9 mouse cellular contexts compared by ENCODE assay signal in genomic region chr15:59822995-59823681, GRCm38 (mm10).
DNase-seq lines count a peak whose midpoint lies in the region; ATAC-seq and TF ChIP-seq lines count a peak whose summit lies in the region.
"Had no signal": no experiment of that assay in that cellular context is flagged by ENCODE, and none has a peak within 500 bp of the region (broad histone marks: within the 10 kb centered on the region; RNA-seq: fewer than 3 reads in every experiment).

No protein-coding gene starts in this region.

- peak overlapping the region; percentile 46 for H3K9ac ChIP-seq in heart, embryonic 11.5 days (ENCODE audit: low read depth, low read length)
- no peak overlapping the region for H3K9ac ChIP-seq in kidney, postnatal 0 days (ENCODE audit: low read depth, low read length)
- H3K9ac ChIP-seq: liver, embryonic 14.5 days had no signal

- peak overlapping the region; percentile 70 for H3K27ac ChIP-seq in heart, embryonic 11.5 days (ENCODE audit: low read depth, low read length)
- H3K27ac ChIP-seq in kidney, postnatal 0 days = peak overlapping the region; percentile 64
- H3K27ac ChIP-seq: liver, embryonic 14.5 days had no signal

- no peak overlapping the region for H3ac ChIP-seq in myocyte (ENCODE audit: control insufficient read depth, insufficient read length)

- no peaks in the 10 kb centered on the region; the same call in 1 of the 2 replicates for H3K27me3 ChIP-seq in heart, embryonic 11.5 days (ENCODE audit: control insufficient read depth, insufficient read depth, low read length)
- H3K27me3 ChIP-seq in kidney, postnatal 0 days (ENCODE audit: insufficient read depth, low read length) = no peaks in the 10 kb centered on the region
- no peaks in the 10 kb centered on the region for H3K27me3 ChIP-seq in myocyte (ENCODE audit: control insufficient read depth, insufficient read depth, insufficient read length)

- no peaks in the 10 kb centered on the region for H3K79me2 ChIP-seq in myocyte (ENCODE audit: control insufficient read depth, insufficient read depth)

- no peak; the same call in 1 of the 2 replicates for ATAC-seq in heart, embryonic 11.5 days (replicated peaks; ENCODE audit: insufficient number of reproducible peaks, low FRiP score, low TSS enrichment)
- peak; percentile 64 for ATAC-seq in kidney, postnatal 0 days (replicated peaks; ENCODE audit: low FRiP score, low read depth)

- peak; percentile 7 for TF ChIP-seq POLR2A in myocyte (IDR thresholded peaks at IDR 0.05; ENCODE audit: insufficient read length, low read depth)

- TF ChIP-seq CTCF in kidney, postnatal 0 days (IDR thresholded peaks at IDR 0.05; ENCODE audit: low read depth) = no peak; the same call in 1 of the 2 replicates

- H3K9me3 ChIP-seq in heart, embryonic 11.5 days (replicated peaks; ENCODE audit: control insufficient read depth, low read length) = no peaks in the 10 kb centered on the region
- no peaks in the 10 kb centered on the region for H3K9me3 ChIP-seq in kidney, postnatal 0 days (replicated peaks; ENCODE audit: low read length)

- H3K4me3 ChIP-seq in heart, embryonic 11.5 days (ENCODE audit: low read depth, low read length) = no peak overlapping the region
- no peak overlapping the region for H3K4me3 ChIP-seq in kidney, postnatal 0 days (replicated peaks; ENCODE audit: low read depth, low read length)
- no peak overlapping the region for H3K4me3 ChIP-seq in myocyte

- H3K4me1 ChIP-seq in heart, embryonic 11.5 days (ENCODE audit: control insufficient read depth, insufficient read depth, low read length) = peaks cover 10% of the 10 kb centered on the region
- H3K4me1 ChIP-seq in kidney, postnatal 0 days (replicated peaks; ENCODE audit: insufficient read depth, low read length) = peaks cover 14% of the 10 kb centered on the region

- WGBS in heart, embryonic 11.5 days (ENCODE audit: insufficient replicate concordance) = 63% methylated on average over 3 of the region's 3 CpGs
- WGBS in kidney, postnatal 0 days = 43% methylated on average over 3 of the region's 3 CpGs

- no peak overlapping the region for H3K4me2 ChIP-seq in heart, embryonic 11.5 days
- no peak overlapping the region for H3K4me2 ChIP-seq in kidney, postnatal 0 days (ENCODE audit: low read length)
- peak overlapping the region; percentile 58 for H3K4me2 ChIP-seq in myocyte (ENCODE audit: low read depth)

- H3K36me3 ChIP-seq in heart, embryonic 11.5 days (ENCODE audit: control insufficient read depth, insufficient read depth, low read length) = no peaks in the 10 kb centered on the region
- no peaks in the 10 kb centered on the region for H3K36me3 ChIP-seq in kidney, postnatal 0 days (ENCODE audit: insufficient read depth, low read length)
- H3K36me3 ChIP-seq in myocyte (ENCODE audit: control insufficient read depth, insufficient read depth) = no peaks in the 10 kb centered on the region

- no peak for DNase-seq in heart, postnatal 4 days
- peak; percentile 28 for DNase-seq in adrenal gland, adult 8-10 months
- DNase-seq in kidney, postnatal 0 days (ENCODE audit: low spot score) = peak; percentile 68
- no peak for DNase-seq in cerebellum, postnatal 36 days
- DNase-seq in embryo, embryonic 10 days (ENCODE audit: low spot score) = no peak
- no peak for DNase-seq in cerebellum, adult 11 months

TF ChIP-seq in myocyte, 11 proteins besides CTCF, POLR2A, EP300 and RAD21:
- TF ChIP-seq MAX (IDR thresholded peaks at IDR 0.05; ENCODE audit: low read depth) (no peak), CEBPB (IDR thresholded peaks at IDR 0.05; ENCODE audit: insufficient read depth, poor library complexity, severe bottlenecking) (peak; percentile 97), MYOD1 (IDR thresholded peaks at IDR 0.05; ENCODE audit: control insufficient read depth in 1 of 3, insufficient read length in 2 of 3, low read depth in 2 of 3) (no peak), TCF12 (IDR thresholded peaks at IDR 0.05; ENCODE audit: insufficient read depth, poor library complexity, severe bottlenecking) (no peak)

Comparison
In these comparisons a context has a peak if more than half of its experiments do, and no peak if none do; other contexts are left out.
1. DNase-seq: peak in adrenal gland, adult 8-10 months (single experiment) and kidney, postnatal 0 days (single experiment); none in heart, postnatal 4 days (single experiment), cerebellum, postnatal 36 days (0 of 2), embryo, embryonic 10 days (single experiment) and cerebellum, adult 11 months (single experiment).